Mouse (Mus musculus) forebrain, embryonic 11.5 days (tissue): ENCODE results near the gene Gm38393. TPM values are rescaled to one million over a fixed set of nuclear protein-coding genes. Genes with fewer than 3 reads are reported as not detected.

ENCODE experiments used
- ATAC-seq: fragments of 200-750 bp; cut with Nextera tagmentation; replicated peaks from 2 replicates; pipeline ENCODE4 v1.8.0; 2017; ENCODE audit warnings: moderate TSS enrichment; ENCODE audit not compliant: low FRiP score
- DNase-seq: peaks from one replicate; pipeline ENCODE4 v3.0.0-alpha.2; 2017; ENCODE audit warnings: low spot score
- H3K27ac ChIP-seq: fragments of 300-500 bp; sonication (generic); 2 replicates; pipeline ENCODE4 v1.5.1; 2014; ENCODE audit warnings: low read depth, low read length
- H3K27me3 ChIP-seq: fragments of 300-500 bp; sonication (generic); 2 replicates; pipeline ENCODE4 v1.6.1; 2014; ENCODE audit warnings: mild to moderate bottlenecking, low read length, mixed read lengths; ENCODE audit not compliant: control insufficient read depth, insufficient read depth
- H3K36me3 ChIP-seq: fragments of 300-500 bp; sonication (generic); 2 replicates; pipeline ENCODE4 v1.6.1; 2014; ENCODE audit warnings: mild to moderate bottlenecking, low read length, moderate library complexity, mixed read lengths; ENCODE audit not compliant: control insufficient read depth, insufficient read depth
- H3K4me1 ChIP-seq: fragments of 300-500 bp; sonication (generic); replicated peaks from 2 replicates; pipeline ENCODE4 v1.6.1; 2014; ENCODE audit warnings: low read length, mixed read lengths; ENCODE audit not compliant: control insufficient read depth, insufficient read depth
- H3K4me2 ChIP-seq: fragments of 300-500 bp; sonication (generic); 2 replicates; pipeline ENCODE4 v1.6.1; 2014; ENCODE audit warnings: low read depth, mild to moderate bottlenecking, low read length, moderate library complexity, mixed read lengths; ENCODE audit not compliant: severe bottlenecking
- H3K4me3 ChIP-seq: fragments of 300-500 bp; sonication (generic); 2 replicates; pipeline ENCODE4 v1.5.1; 2014; ENCODE audit warnings: low read depth, low read length
- H3K9ac ChIP-seq: fragments of 300-500 bp; sonication (generic); 2 replicates; pipeline ENCODE4 v1.6.1; 2014; ENCODE audit warnings: low read length
- H3K9me3 ChIP-seq: fragments of 300-500 bp; sonication (generic); 2 replicates; pipeline ENCODE4 v1.6.1; 2016; ENCODE audit warnings: low read length, mixed read lengths; ENCODE audit not compliant: control insufficient read depth
- WGBS: fragments of 180-500 bp; shearing (Covaris S2); extraction: QIAGEN DNeasy Blood & Tissue Kit; methylation state at CpG from one replicate; pipeline ENCODE4 v1.1.7; 2014; 5-methylcytosine and 5-hydroxymethylcytosine counted together
- polyA plus RNA-seq: library from polyadenylated mRNA; unstranded; fragments of >200 nt; fragmentation: Nextera tagmentation; extraction: Ambion mirVana; gene quantifications from 2 replicates; pipeline ENCODE4 v1.2.1, GENCODE M21; 2014

Gm38393 gene
- polyA plus RNA-seq, 1 experiment from 2014 or later = 1.8 TPM

GRCm38 (mm10) chr7:59978646-59979045 lies 26.2 kb downstream of the Gm38393 start:
- H3K27me3 ChIP-seq = no peaks in the 10 kb centered on the region
- DNase-seq (no peak), ATAC-seq (no peak)
- no peaks in the 10 kb centered on the region for H3K36me3 ChIP-seq
- no peak overlapping the region for H3K27ac ChIP-seq
- no peak overlapping the region for H3K4me3 ChIP-seq
- 59% methylated on average over 1 of the region's 1 CpGs for WGBS
- H3K4me2 ChIP-seq = no peak overlapping the region
- no peaks in the 10 kb centered on the region for H3K4me1 ChIP-seq
- H3K9me3 ChIP-seq = no peaks in the 10 kb centered on the region
- H3K9ac ChIP-seq = no peak overlapping the region

Other genes starting within 250 kb of the Gm38393 start
- gene Snurf, start within 50 bp of the Gm38393 start, polyA plus RNA-seq = 84.2 and 136 TPM in 2 replicates
- 160 and 174 TPM in 2 replicates for gene Snrpn, start 135.2 kb upstream of the Gm38393 start, polyA plus RNA-seq